Mouse (Mus musculus) MEL (cell line): ENCODE measurements around the gene Ets1. TPM values are rescaled to one million over a fixed set of nuclear protein-coding genes. Genes with fewer than 3 reads are reported as not detected.

Experiments used
- DNase-seq: peaks from one replicate; pipeline ENCODE4 v3.0.0; 2011; ENCODE audit warnings: low read depth, low spot score
- H3K27ac ChIP-seq: 2 replicates; pipeline ENCODE4 v1.5.1; 2012; ENCODE audit warnings: low read depth, mild to moderate bottlenecking, control low read depth, low read length, moderate library complexity; ENCODE audit not compliant: control insufficient read depth
- H3K27me3 ChIP-seq, 2 experiments: fragments of 150-350 bp in 1 of 2; sonication (generic) in 1 of 2; 2 replicates each; pipeline ENCODE4 v1.6.1; 2012; ENCODE audit warnings: low read length in 2 of 2, mild to moderate bottlenecking in 2 of 2, improper control_type of control experiment in 1 of 2, moderate library complexity in 1 of 2; ENCODE audit not compliant: insufficient read depth in 2 of 2, control insufficient read depth in 1 of 2
- H3K36me3 ChIP-seq, 2 experiments: 2 replicates each; pipeline ENCODE4 v1.6.1; 2012 to 2014; ENCODE audit warnings: low read length in 2 of 2, improper control_type of control experiment in 1 of 2, inconsistent platforms in 1 of 2, mild to moderate bottlenecking in 1 of 2; ENCODE audit not compliant: insufficient read depth in 2 of 2, control insufficient read depth in 1 of 2
- H3K4me1 ChIP-seq, 2 experiments: fragments of 150-350 bp in 1 of 2; sonication (generic) in 1 of 2; 2 replicates each; pipeline ENCODE4 v1.6.1; 2012; ENCODE audit warnings: low read length in 2 of 2, improper control_type of control experiment in 1 of 2, mild to moderate bottlenecking in 1 of 2; ENCODE audit not compliant: insufficient read depth in 2 of 2, control insufficient read depth in 1 of 2
- H3K4me3 ChIP-seq, 2 experiments: fragments of 150-350 bp in 1 of 2; sonication (generic) in 1 of 2; 2 replicates each; pipeline ENCODE4 v1.5.1; 2012; ENCODE audit warnings: low read depth in 2 of 2, low read length in 2 of 2, mild to moderate bottlenecking in 2 of 2, moderate library complexity in 2 of 2, control low read depth in 1 of 2, improper control_type of control experiment in 1 of 2; ENCODE audit not compliant: control insufficient read depth in 1 of 2, insufficient read depth in 1 of 2
- H3K79me2 ChIP-seq: 2 replicates; pipeline ENCODE4 v1.6.1; 2012; ENCODE audit warnings: mild to moderate bottlenecking, low read length, moderate library complexity; ENCODE audit not compliant: control insufficient read depth, poor library complexity, insufficient read depth
- H3K9ac ChIP-seq: 2 replicates; pipeline ENCODE4 v1.6.1; 2012; ENCODE audit warnings: low read depth, mild to moderate bottlenecking, control low read depth, low read length, moderate library complexity; ENCODE audit not compliant: control insufficient read depth, poor library complexity, severe bottlenecking
- H3K9me3 ChIP-seq: fragments of 150-350 bp; sonication (generic); replicated peaks from 2 replicates; pipeline ENCODE4 v1.6.1; 2012; ENCODE audit warnings: mild to moderate bottlenecking, low read length, improper control_type of control experiment, moderate library complexity; ENCODE audit not compliant: insufficient read depth
- CHD2 ChIP-seq: IDR thresholded peaks from 2 replicates; pipeline ENCODE4 v1.6.1; 2011; ENCODE audit warnings: low read length, improper control_type of control experiment
- MAX ChIP-seq: IDR thresholded peaks from 2 replicates; pipeline ENCODE4 v1.6.1; 2011; ENCODE audit warnings: low read length, improper control_type of control experiment
- MAZ ChIP-seq: IDR thresholded peaks from 2 replicates; pipeline ENCODE4 v1.6.1; 2012; ENCODE audit warnings: low read depth, mild to moderate bottlenecking, inconsistent platforms, low read length, improper control_type of control experiment
- MXI1 ChIP-seq: IDR thresholded peaks from 2 replicates; pipeline ENCODE4 v1.6.1; 2011; ENCODE audit warnings: mild to moderate bottlenecking, low read depth, low read length, improper control_type of control experiment
- NRF1 ChIP-seq: IDR thresholded peaks from 2 replicates; pipeline ENCODE4 v1.6.1; 2014; ENCODE audit warnings: low read depth, mild to moderate bottlenecking, inconsistent platforms, low read length, improper control_type of control experiment, moderate library complexity; ENCODE audit not compliant: poor library complexity, insufficient read depth, severe bottlenecking
- POLR2A ChIP-seq, 2 experiments: IDR thresholded peaks; 2 replicates each; pipeline ENCODE4 v1.6.1; 2011 to 2012; ENCODE audit warnings: low read length in 2 of 2, mild to moderate bottlenecking in 2 of 2, control low read depth in 1 of 2, improper control_type of control experiment in 1 of 2, low read depth in 1 of 2, moderate library complexity in 1 of 2; ENCODE audit not compliant: control insufficient read depth in 1 of 2, insufficient read depth in 1 of 2, poor library complexity in 1 of 2
- POLR2AphosphoS2 ChIP-seq: IDR thresholded peaks from 2 replicates; pipeline ENCODE4 v1.6.1; 2011; ENCODE audit warnings: low read length, improper control_type of control experiment
- POLR2AphosphoS5 ChIP-seq: IDR thresholded peaks from 2 replicates; pipeline ENCODE4 v1.6.1; 2012; ENCODE audit warnings: low read depth, borderline replicate concordance, mild to moderate bottlenecking, inconsistent platforms, low read length, moderate library complexity, mixed read lengths
- RAD21 ChIP-seq: IDR thresholded peaks from 2 replicates; pipeline ENCODE4 v1.6.1; 2011; ENCODE audit warnings: mild to moderate bottlenecking, low read depth, low read length, improper control_type of control experiment
- SIN3A ChIP-seq: IDR thresholded peaks from 2 replicates; pipeline ENCODE4 v1.6.1; 2012; ENCODE audit warnings: low read length, improper control_type of control experiment, inconsistent platforms
- SMC3 ChIP-seq: IDR thresholded peaks from 2 replicates; pipeline ENCODE4 v1.6.1; 2011; ENCODE audit warnings: low read depth, low read length, improper control_type of control experiment
- UBTF ChIP-seq: IDR thresholded peaks from 2 replicates; pipeline ENCODE4 v1.6.1; 2012; ENCODE audit warnings: low read depth, mild to moderate bottlenecking, inconsistent platforms, low read length, improper control_type of control experiment, moderate library complexity, borderline replicate concordance; ENCODE audit not compliant: insufficient read depth
- ZNF384 ChIP-seq: IDR thresholded peaks from 2 replicates; pipeline ENCODE4 v1.6.1; 2012; ENCODE audit warnings: low read depth, mild to moderate bottlenecking, inconsistent platforms, low read length, improper control_type of control experiment
- polyA plus RNA-seq, 2 experiments: library from polyadenylated mRNA; stranded (reverse) in 1 of 2; unstranded in 1 of 2; fragments of >175 nt in 1 of 2; fragments of >200 nt in 1 of 2; gene quantifications; 2 replicates each; pipeline versions ENCODE4 v1.2.1 to v1.2.4; 2012; ENCODE audit warnings: low replicate concordance in 2 of 2, low read depth in 1 of 2; ENCODE audit not compliant: insufficient read length in 2 of 2, insufficient read depth in 1 of 2, missing spikeins in 1 of 2
- total RNA-seq: library from RNA; depleted of rRNA; stranded (reverse); fragments of 300-350 nt; gene quantifications from 2 replicates; pipeline ENCODE4 v1.2.3, GENCODE M21; 2012

Gene Ets1
- total and polyA plus RNA-seq, 3 experiments, result 0.10 to 0.19 TPM; not detected in 1

- Histone ChIP-seq H3K79me2 (no peaks in the 10 kb centered on the region; the same call in 1 of the 2 replicates), H3K27ac (no peak overlapping the region), H3K9ac (peak overlapping the region; percentile 64), H3K9me3 (no peaks in the 10 kb centered on the region), H3K36me3 (peaks cover 0 to 3% of the 10 kb centered on the region in 2 experiments; a peak in 1 of 4 replicates), H3K4me1 (peaks cover 2 to 4% of the 10 kb centered on the region in 2 experiments; a peak in 2 of 4 replicates), H3K27me3 (peaks cover 3 to 6% of the 10 kb centered on the region in 2 experiments; a peak in 2 of 4 replicates), H3K4me3 (peak overlapping the region; percentile 78 to 79)
- TF ChIP-seq MAX, result no peak
- peak; percentile 59 for TF ChIP-seq ZNF384
- TF ChIP-seq RAD21, result no peak
- DNase-seq, result peak; percentile 12
Observed at GRCm38 (mm10) chr9:32694916-32695490, 59.0 kb downstream of the Ets1 start.

GRCm38 (mm10) chr9:32695492-32696190, 59.6 kb downstream of the Ets1 start:
- no peaks in the 10 kb centered on the region for H3K9me3 ChIP-seq
- H3K36me3 ChIP-seq, result peaks cover 0 to 3% of the 10 kb centered on the region in 2 experiments; a peak in 1 of 4 replicates
- H3K9ac ChIP-seq, result peak overlapping the region; percentile 64
- H3K4me3 ChIP-seq, result peak overlapping the region; percentile 78 to 79
- no peak for TF ChIP-seq SMC3
- peak; percentile 26; the same call in 1 of the 2 replicates for TF ChIP-seq SIN3A
- TF ChIP-seq POLR2AphosphoS2, result no peak
- TF ChIP-seq UBTF, result 0 out of 2 replicates have a peak, but pooled peaks have one; percentile 45
- TF ChIP-seq POLR2A (IDR thresholded peaks at IDR 0.05; ENCODE audit: control insufficient read depth in 1 of 2, insufficient read depth in 1 of 2, low read depth in 1 of 2, low read length in 2 of 2, poor library complexity in 1 of 2), result peak in 1 of 2 experiments; percentile 38; a peak in 2 of 4 replicates
- TF ChIP-seq CHD2, result no peak
- peak; percentile 70 for TF ChIP-seq MXI1
- no peak for TF ChIP-seq POLR2AphosphoS5
- peak; percentile 64 for TF ChIP-seq NRF1
- TF ChIP-seq MAZ, result no peak
- TF ChIP-seq MAX, result no peak
- DNase-seq, result peak; percentile 91
- H3K27ac ChIP-seq, result no peak overlapping the region
- peaks cover 5 to 6% of the 10 kb centered on the region in 2 experiments; a peak in 2 of 4 replicates for H3K27me3 ChIP-seq
- H3K79me2 ChIP-seq, result no peaks in the 10 kb centered on the region; the same call in 1 of the 2 replicates
- H3K4me1 ChIP-seq, result peaks cover 2 to 4% of the 10 kb centered on the region in 2 experiments; a peak in 2 of 4 replicates
